8 mouse cellular contexts compared by ENCODE assay signal in genomic region chr17:25239695-25240636, GRCm38 (mm10). TPM values are rescaled to one million over a fixed set of nuclear protein-coding genes. Genes with fewer than 3 reads are reported as not detected.
A peak's percentile ranks its signal among the peaks of the same experiment; 100 is the strongest.
DNase-seq lines count a peak whose midpoint lies in the region; ATAC-seq lines count a peak whose summit lies in the region.

Gene Gnptg (minus strand): TSS chr17:25240124.
Gene Tsr3 (plus strand): TSS chr17:25240170.

- ATAC-seq in inflammation-experienced regulatory T-cells, adult 6 months, result peak; percentile 92
- peak; percentile 61 for ATAC-seq in megakaryocyte-erythroid progenitor cell, adult 5-6 weeks (replicated peaks; ENCODE audit: low FRiP score, low TSS enrichment, poor library complexity, severe bottlenecking)

- peak; percentile 79 to 81 for DNase-seq in adrenal gland, adult 18-20 months (ENCODE audit: low spot score in 2 of 2)
- DNase-seq in embryo, embryonic 10.5 days (ENCODE audit: low spot score), result peak; percentile 96
- DNase-seq in gastrocnemius, postnatal 25 days, result peak; percentile 77
- DNase-seq in left cerebral cortex, postnatal 14 days (ENCODE audit: low spot score in 2 of 2), result peak; percentile 85 to 87
- DNase-seq in right cerebral cortex, postnatal 14 days, result peak; percentile 79
- DNase-seq in urinary bladder, postnatal 25 days (ENCODE audit: low spot score), result peak; percentile 78

- intact Hi-C loops in left cerebral cortex, postnatal 14 days (cut with DNase I), result no loop called here

RNA-seq across cellular contexts. Expression of gene Gnptg, which starts in this region (rescaled TPM):
- 10 to 100 TPM; 42.4 to 46.5 TPM for total RNA-seq in adrenal gland, adult 18-20 months (2021)
- 10 to 100 TPM; 12.9 to 15.9 TPM for total RNA-seq in gastrocnemius, postnatal 25 days (2021)
- polyA plus RNA-seq in inflammation-experienced regulatory T-cells, adult 6 months (2017; shearing (Covaris generic)), result 10 to 100 TPM; 43.0 to 79.2 (median 61.5) TPM
- 10 to 100 TPM; 72.2 to 73.5 TPM for total RNA-seq in left cerebral cortex, postnatal 14 days (2021)
- total RNA-seq in megakaryocyte-erythroid progenitor cell, adult 5-6 weeks (2014; fragmentation: Nextera tagmentation), result 13.9 and 14.2 TPM in 2 replicates
- total RNA-seq in megakaryocyte-erythroid progenitor cell, adult 5-6 weeks (2017), result 10.9 and 12.9 TPM in 2 replicates

RNA-seq across cellular contexts. Expression of gene Tsr3, which starts in this region (rescaled TPM):
- total RNA-seq in adrenal gland, adult 18-20 months (2021), result 10 to 100 TPM; 20.3 to 22.6 TPM
- total RNA-seq in gastrocnemius, postnatal 25 days (2021), result 10 to 100 TPM; 17.2 to 18.1 TPM
- polyA plus RNA-seq in inflammation-experienced regulatory T-cells, adult 6 months (2017; shearing (Covaris generic)), result 10 to 100 TPM; 30.9 to 35.3 (median 31.4) TPM
- 10 to 100 TPM; 25.0 to 27.2 TPM for total RNA-seq in left cerebral cortex, postnatal 14 days (2021)
- 20.1 and 29.2 TPM in 2 replicates for total RNA-seq in megakaryocyte-erythroid progenitor cell, adult 5-6 weeks (2014; fragmentation: Nextera tagmentation)
- 33.3 and 33.7 TPM in 2 replicates for total RNA-seq in megakaryocyte-erythroid progenitor cell, adult 5-6 weeks (2017)

Comparison
In these comparisons a context has a peak if more than half of its experiments do, and no peak if none do; other contexts are left out.
1. Peak in every context shown above with its lines: DNase-seq and ATAC-seq.